Mouse (Mus musculus): ENCODE measurements around the gene Zkscan17.
"Not testable (repeated sequence)": the region's sequence is repeated elsewhere in the genome, so short reads cannot be mapped to it uniquely, and the experiment has no call there.

Zkscan17 gene

GRCm38 (mm10) chr11:59526472-59527080, at the start of gene Zkscan17:
Gene Zkscan17, minus strand, starts transcription at chr11:59526751.
- no peak for DNase-seq (ENCODE audit: low spot score)

- not testable (repeated sequence) for DNase-seq (ENCODE audit: low spot score)
These were observed 49.6 kb upstream of the Zkscan17 start, which contains the start of gene Olfr222 for GRCm38 (mm10) chr11:59576135-59576534. Gene Olfr222, minus strand, starts transcription at chr11:59576235.

- no peak for DNase-seq (ENCODE audit: low spot score)
These were observed 49.2 kb upstream of the Zkscan17 start for GRCm38 (mm10) chr11:59575726-59576125.

GRCm38 (mm10) chr11:59569306-59569705, 42.8 kb upstream of the Zkscan17 start:
- no peak for DNase-seq (ENCODE audit: low spot score)

GRCm38 (mm10) chr11:59562837-59563236, 36.3 kb upstream of the Zkscan17 start:
- no peak for DNase-seq (ENCODE audit: low spot score)

- DNase-seq (ENCODE audit: low spot score), result no peak
These were observed 35.8 kb upstream of the Zkscan17 start for GRCm38 (mm10) chr11:59562336-59562735.

GRCm38 (mm10) chr11:59560906-59561305, 34.4 kb upstream of the Zkscan17 start:
- DNase-seq (ENCODE audit: low spot score), result no peak

GRCm38 (mm10) chr11:59554535-59554934, 28.0 kb upstream of the Zkscan17 start:
- DNase-seq (ENCODE audit: low spot score), result no peak

- DNase-seq (ENCODE audit: low spot score), result no peak
These were observed 27.6 kb upstream of the Zkscan17 start for GRCm38 (mm10) chr11:59554127-59554526.

- no peak for DNase-seq (ENCODE audit: low spot score)
These were observed 17.5 kb upstream of the Zkscan17 start for GRCm38 (mm10) chr11:59544005-59544404.

- DNase-seq (ENCODE audit: low spot score), result no peak
These were observed 16.8 kb upstream of the Zkscan17 start for GRCm38 (mm10) chr11:59543376-59543775.

- no peak for DNase-seq (ENCODE audit: low spot score)
These were observed 15.9 kb upstream of the Zkscan17 start for GRCm38 (mm10) chr11:59542442-59542841.

GRCm38 (mm10) chr11:59541324-59541723, 14.8 kb upstream of the Zkscan17 start, which contains the start of gene Nlrp3:
Gene Nlrp3, plus strand, starts transcription at chr11:59541568.
- no peak for DNase-seq (ENCODE audit: low spot score)

GRCm38 (mm10) chr11:59540123-59540522, 13.6 kb upstream of the Zkscan17 start:
- DNase-seq (ENCODE audit: low spot score), result no peak

- DNase-seq (ENCODE audit: low spot score), result peak; percentile 19
These were observed 11.8 kb upstream of the Zkscan17 start for GRCm38 (mm10) chr11:59538387-59538786.

GRCm38 (mm10) chr11:59537218-59538130, 10.9 kb upstream of the Zkscan17 start:
- no peak for DNase-seq (ENCODE audit: low spot score)

GRCm38 (mm10) chr11:59531562-59531961, 5.0 kb upstream of the Zkscan17 start:
- no peak for DNase-seq (ENCODE audit: low spot score)

- DNase-seq (ENCODE audit: low spot score), result no peak
These were observed 4.5 kb upstream of the Zkscan17 start for GRCm38 (mm10) chr11:59530870-59531535.

GRCm38 (mm10) chr11:59530221-59530620, 3.7 kb upstream of the Zkscan17 start:
- no peak for DNase-seq (ENCODE audit: low spot score)

- peak; percentile 36 for DNase-seq (ENCODE audit: low spot score)
These were observed 1.3 kb downstream of the Zkscan17 start for GRCm38 (mm10) chr11:59525237-59525636.

GRCm38 (mm10) chr11:59524150-59524549, 2.4 kb downstream of the Zkscan17 start:
- DNase-seq (ENCODE audit: low spot score), result no peak

GRCm38 (mm10) chr11:59519741-59520495, 6.6 kb downstream of the Zkscan17 start:
- no peak for DNase-seq (ENCODE audit: low spot score)
